Mouse (Mus musculus): Measurements from ENCODE around the gene Schip1.

- TF ChIP-seq EP300 (IDR thresholded peaks at IDR 0.05; ENCODE audit: low read depth) (no peak), CTCF (IDR thresholded peaks at IDR 0.05; ENCODE audit: low read depth) (no peak)
These were observed 355.2 kb downstream of the Schip1 start for GRCm38 (mm10) chr3:68419792-68420191.
